Mouse (Mus musculus) thymus, adult 2 months (tissue): ENCODE results near the gene Pla2g4a.

Experiments used
- CTCF ChIP-seq: fragments of 200-500 bp; IDR thresholded peaks from 2 replicates; pipeline ENCODE4 v1.5.1; 2012; ENCODE audit warnings: mild to moderate bottlenecking, control low read depth, low read length, moderate library complexity, borderline replicate concordance; ENCODE audit not compliant: control insufficient read depth, poor library complexity, insufficient read depth; ENCODE audit errors: extremely low read depth
- POLR2A ChIP-seq: fragments of 200-500 bp; IDR thresholded peaks from 2 replicates; pipeline ENCODE4 v1.6.1; 2012; ENCODE audit warnings: mild to moderate bottlenecking, low read length, control low read depth, moderate library complexity; ENCODE audit not compliant: control insufficient read depth, poor library complexity, insufficient read depth; ENCODE audit errors: extremely low read depth

GRCm38 (mm10) chr1:149929140-149929539 is 31.9 kb downstream of the Pla2g4a start:
- TF ChIP-seq POLR2A (no peak), CTCF (no peak)
